Comparison of ENCODE assay signal across 10 mouse cellular contexts in genomic region chr12:84755008-84755695, GRCm38 (mm10). TPM values are rescaled to one million over a fixed set of nuclear protein-coding genes. Genes with fewer than 3 reads are reported as not detected.
A peak's percentile ranks its signal among the peaks of the same experiment; 100 is the strongest.
DNase-seq lines count a peak whose midpoint lies in the region; ATAC-seq and TF ChIP-seq lines count a peak whose summit lies in the region.
"Had no signal": no experiment of that assay in that cellular context is flagged by ENCODE, and none has a peak within 500 bp of the region (broad histone marks: within the 10 kb centered on the region; RNA-seq: fewer than 3 reads in every experiment).

No protein-coding gene starts in this region.

- no peak overlapping the region for H3K4me2 ChIP-seq in midbrain, postnatal 0 days (ENCODE audit: low read depth, low read length, poor library complexity, severe bottlenecking)

- 0 out of 2 replicates have a peak, but pooled peaks have one; percentile 17 for TF ChIP-seq CTCF in lung, adult 2 months (IDR thresholded peaks at IDR 0.05; ENCODE audit: insufficient read depth, low read length)
- peak; percentile 74 for TF ChIP-seq CTCF in Patski (IDR thresholded peaks at IDR 0.05)
- peak; percentile 79 for TF ChIP-seq CTCF in midbrain, postnatal 0 days (IDR thresholded peaks at IDR 0.05)

- POLR2A ChIA-PET in Patski (lab: Charles Lee): no interaction called here

- intact Hi-C loops in gastrocnemius, postnatal 14 days (cut with DNase I; ENCODE audit: low total_unique reads): loop anchor here (2.0 kb wide), 1 partner anchor 100 kb away; no protein-coding TSS in a partner anchor

- peaks cover 16% of the 10 kb centered on the region; the same call in 1 of the 2 replicates for H3K36me3 ChIP-seq in midbrain, postnatal 0 days (ENCODE audit: insufficient read depth, low read length)

- TF ChIP-seq POLR2A in lung, adult 2 months (IDR thresholded peaks at IDR 0.05; ENCODE audit: borderline replicate concordance, extremely low read depth, low read depth, low read length): no peak

- H3K4me3 ChIP-seq in lung, adult 2 months (replicated peaks; ENCODE audit: extremely low read depth, low read depth, low read length): no peak overlapping the region
- no peak overlapping the region for H3K4me3 ChIP-seq in midbrain, postnatal 0 days (ENCODE audit: low read depth, low read length)
- H3K4me3 ChIP-seq: erythroblast, embryonic 14.5 days; megakaryocyte, embryonic 14.5 days had no signal

- peak; percentile 68 for DNase-seq in lung, adult 2 months
- no peak for DNase-seq in lung, postnatal 25 days (ENCODE audit: low spot score)
- no peak for DNase-seq in Patski (ENCODE audit: low read depth, low spot score)
- peak; percentile 84 to 89 for DNase-seq in cerebellum, postnatal 14 days
- DNase-seq in gastrocnemius, postnatal 14 days: peak; percentile 42
- peak; percentile 45 to 61 for DNase-seq in layer of hippocampus, postnatal 36 days
- DNase-seq in midbrain, postnatal 0 days (ENCODE audit: low spot score): peak; percentile 74
- peak; percentile 78 for DNase-seq in thymus, postnatal 14 days

- ATAC-seq in Patski: no peak
- no peak for ATAC-seq in midbrain, postnatal 0 days (ENCODE audit: low FRiP score)

- H3K4me1 ChIP-seq in lung, adult 2 months (ENCODE audit: control insufficient read depth, insufficient read depth, low read length): no peaks in the 10 kb centered on the region
- peaks cover 19% of the 10 kb centered on the region for H3K4me1 ChIP-seq in midbrain, postnatal 0 days (ENCODE audit: insufficient read depth, low read length)

- no peaks in the 10 kb centered on the region for H3K9me3 ChIP-seq in midbrain, postnatal 0 days (ENCODE audit: low read length)
- H3K9me3 ChIP-seq: megakaryocyte, embryonic 14.5 days had no signal

- no peak overlapping the region for H3K27ac ChIP-seq in midbrain, postnatal 0 days (ENCODE audit: low read depth, low read length)

- in situ Hi-C loops in Patski (cut with MboI; ENCODE audit: low pct_unique_long_range_greater_than_20kb): no loop called here

- CTCF ChIA-PET in Patski (lab: Charles Lee): interaction anchor here (0.8 to 3.9 kb wide), 7 partner anchors 14 to 102 kb away, joined by 3 to 30 read pairs (median 3); no protein-coding TSS in a partner anchor

- 67% methylated on average over 16 of the region's 16 CpGs for WGBS in lung, adult 2 months
- 31% methylated on average over 16 of the region's 16 CpGs for WGBS in midbrain, postnatal 0 days

- H3K9ac ChIP-seq in midbrain, postnatal 0 days (replicated peaks; ENCODE audit: low read length, poor library complexity, severe bottlenecking): no peak overlapping the region

- H3K27me3 ChIP-seq in Patski: no peaks in the 10 kb centered on the region
- no peaks in the 10 kb centered on the region for H3K27me3 ChIP-seq in midbrain, postnatal 0 days (ENCODE audit: insufficient read depth, low read length)

RNA-seq across cellular contexts. Expression of gene Npc2, which starts 17.8 kb away (rescaled TPM):
- polyA plus RNA-seq in lung, adult 2 months (2012; rRNA removed): 572 and 1,005 TPM in 2 replicates
- polyA plus RNA-seq in Patski (2021): 105 TPM
- 10 to 100 TPM; 18.0 to 20.0 TPM for total RNA-seq in gastrocnemius, postnatal 14 days (2021)
- total RNA-seq in layer of hippocampus, postnatal 36 days (2021): 10 to 100 TPM; 27.4 to 28.6 TPM
- 39.8 and 42.5 TPM in 2 replicates for total RNA-seq in midbrain, postnatal 0 days (2014; rRNA removed)
- 43.9 and 44.8 TPM in 2 replicates for polyA plus RNA-seq in midbrain, postnatal 0 days (2015; fragmentation: Nextera tagmentation; extraction: Ambion mirVana)

RNA-seq across cellular contexts. Expression of gene Isca2, which starts 17.9 kb away (rescaled TPM):
- 28.0 and 34.2 TPM in 2 replicates for polyA plus RNA-seq in lung, adult 2 months (2012; rRNA removed)
- 58.9 TPM for polyA plus RNA-seq in Patski (2021)
- 10 to 100 TPM; 47.4 to 50.7 TPM for total RNA-seq in gastrocnemius, postnatal 14 days (2021)
- total RNA-seq in layer of hippocampus, postnatal 36 days (2021): 10 to 100 TPM; 54.7 to 58.6 TPM
- 58.8 and 63.7 TPM in 2 replicates for total RNA-seq in midbrain, postnatal 0 days (2014; rRNA removed)
- 119 and 127 TPM in 2 replicates for polyA plus RNA-seq in midbrain, postnatal 0 days (2015; fragmentation: Nextera tagmentation; extraction: Ambion mirVana)

RNA-seq across cellular contexts. Expression of gene Syndig1l, which starts 56.5 kb away (rescaled TPM):
- polyA plus RNA-seq in lung, adult 2 months (2012; rRNA removed): 0.07 TPM in 1 of 2 replicates, not detected in the other
- polyA plus RNA-seq in Patski (2021): not detected
- not detected for total RNA-seq in gastrocnemius, postnatal 14 days (2021)
- 1 to 10 TPM; 6.4 to 8.6 TPM for total RNA-seq in layer of hippocampus, postnatal 36 days (2021)
- 29.3 and 32.0 TPM in 2 replicates for total RNA-seq in midbrain, postnatal 0 days (2014; rRNA removed)
- 15.7 and 17.4 TPM in 2 replicates for polyA plus RNA-seq in midbrain, postnatal 0 days (2015; fragmentation: Nextera tagmentation; extraction: Ambion mirVana)

Comparison
In these comparisons a context has a peak if more than half of its experiments do, and no peak if none do; other contexts are left out.
1. DNase-seq: peak in lung, adult 2 months (single experiment), cerebellum, postnatal 14 days (2 of 2), gastrocnemius, postnatal 14 days (single experiment), layer of hippocampus, postnatal 36 days (2 of 2), midbrain, postnatal 0 days (single experiment) and thymus, postnatal 14 days (single experiment); none in lung, postnatal 25 days (single experiment) and Patski (single experiment).
2. CTCF ChIP-seq: peak in every context shown above with its lines; median percentile 79 in midbrain, postnatal 0 days; 74 in Patski; 17 in lung, adult 2 months.
3. RNA of gene Syndig1l, which starts 56.5 kb away (total RNA-seq): 29.3 to 32.0 TPM in midbrain, postnatal 0 days and 6.4 to 8.6 TPM in layer of hippocampus, postnatal 36 days; not detected in gastrocnemius, postnatal 14 days; every median in the first group is over 4 times any median in the second.